Mouse (Mus musculus) thymus, postnatal 0 days (tissue): ENCODE results near the gene Gm17521. TPM values are rescaled to one million over a fixed set of nuclear protein-coding genes. Genes with fewer than 3 reads are reported as not detected.
"Not testable (repeated sequence)": the region's sequence is repeated elsewhere in the genome, so short reads cannot be mapped to it uniquely, and the experiment has no call there.

Source experiments
- DNase-seq: peaks from one replicate; pipeline ENCODE4 v3.0.0-alpha.2; 2015; ENCODE audit warnings: low spot score
- polyA plus RNA-seq: library from polyadenylated mRNA; unstranded; fragments of >200 nt; fragmentation: Nextera tagmentation; extraction: Ambion mirVana; gene quantifications from 2 replicates; pipeline ENCODE4 v1.2.1, GENCODE M21; 2015

Gm17521 gene
- polyA plus RNA-seq: not detected in 2 replicates

- DNase-seq: not testable (repeated sequence)
Observed at GRCm38 (mm10) chrX:123029569-123029968, at the start of gene Gm17521. Gene Gm17521 (minus strand): TSS chrX:123029669.

GRCm38 (mm10) chrX:123043956-123044355 lies 14.5 kb upstream of the Gm17521 start:
- DNase-seq: no peak

- DNase-seq: no peak
Observed at GRCm38 (mm10) chrX:123043516-123043915, 14.0 kb upstream of the Gm17521 start.

Other genes starting within 250 kb of the Gm17521 start
- 5.7 and 6.2 TPM in 2 replicates for gene Cldn34c1, start 73.8 kb upstream of the Gm17521 start, polyA plus RNA-seq
- gene Srsx, start 192.8 kb upstream of the Gm17521 start, polyA plus RNA-seq: not detected in 2 replicates
- gene Gm17577, start 217.2 kb upstream of the Gm17521 start, polyA plus RNA-seq: not detected in 2 replicates